Mouse (Mus musculus): ENCODE data around the gene Smagp.

DNA sequence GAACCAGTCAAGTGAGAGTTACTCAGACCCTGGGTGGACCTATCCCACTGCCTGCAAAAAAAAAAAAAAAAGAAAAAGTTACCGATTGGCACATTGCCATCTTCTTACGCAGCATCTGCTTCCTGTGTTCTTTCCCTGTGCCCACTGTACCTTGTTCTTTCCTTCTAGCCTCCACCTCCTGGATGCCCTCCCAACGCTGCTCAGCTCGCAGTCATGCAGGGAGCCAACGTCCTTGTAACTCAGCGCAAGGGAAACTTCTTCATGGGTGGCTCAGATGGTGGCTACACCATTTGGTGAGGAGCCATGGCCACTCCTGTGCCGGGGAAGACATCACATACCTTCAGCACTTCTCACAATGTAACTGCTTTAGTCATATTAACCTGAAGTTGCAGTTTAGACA lies 17.5 kb downstream of the Smagp start:
- TF ChIP-seq CTCF (IDR thresholded peaks at IDR 0.05; ENCODE audit: extremely low read depth, insufficient read length, insufficient replicate concordance, low read depth, low read length), result no peak
- TF ChIP-seq POLR2A (IDR thresholded peaks at IDR 0.05; ENCODE audit: low read depth, low read length), result no peak

Measured in small intestine, adult 2 months (tissue).